Mouse (Mus musculus): ENCODE measurements at regions not wholly inside any gene's neighbourhood (a gene's known extent, or its start where the extent isn't known, plus 50 kb on each side); places are given as distances from the start of the nearest gene placed in this dataset.
A peak's percentile ranks its signal among the peaks of the same experiment; 100 is the strongest.

GRCm38 (mm10) chr11:20882756-20883155 is 51.9 kb upstream of the Lgalsl start:
- no peak overlapping the region for H3K4me3 ChIP-seq (ENCODE audit: low read depth, low read length)
- ATAC-seq (ENCODE audit: insufficient read depth), result no peak
- no peak for TF ChIP-seq CTCF (IDR thresholded peaks at IDR 0.05; ENCODE audit: low read depth)
- no peaks in the 10 kb centered on the region for H3K27me3 ChIP-seq (ENCODE audit: insufficient read depth, low read length)
- DNase-seq, result no peak
- 56% methylated on average over 1 of the region's 1 CpGs for WGBS
- no peak overlapping the region for H3K4me2 ChIP-seq
- no peaks in the 10 kb centered on the region for H3K36me3 ChIP-seq (ENCODE audit: insufficient read depth)
- no peaks in the 10 kb centered on the region for H3K4me1 ChIP-seq (ENCODE audit: insufficient read depth)
- no peak overlapping the region for H3K27ac ChIP-seq (ENCODE audit: low read depth)
- no peak overlapping the region for H3K9ac ChIP-seq
- 0 out of 2 replicates have a peak, but pooled peaks cover 2% of the 10 kb centered on the region for H3K9me3 ChIP-seq (ENCODE audit: low read depth, low read length)

DNA sequence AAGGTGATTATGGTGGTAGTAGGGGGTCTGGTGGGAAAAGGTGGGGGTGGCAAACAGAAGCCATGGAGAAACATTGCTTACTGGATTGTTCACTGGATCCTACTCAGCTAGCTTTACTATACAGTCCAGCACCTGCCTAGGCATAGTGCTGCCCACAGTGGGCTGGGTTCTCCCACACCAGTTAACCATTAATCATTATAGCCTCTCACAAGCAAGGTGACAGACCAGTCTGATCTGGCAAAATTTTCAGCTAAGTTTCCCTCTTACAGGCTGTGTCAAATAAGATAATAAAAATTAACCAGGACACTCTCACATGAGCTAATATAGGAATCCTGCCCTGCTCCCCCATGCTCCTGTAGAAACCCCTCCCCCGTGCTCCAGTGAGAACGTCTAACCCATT is 53.1 kb upstream of the Lgalsl start:
- Histone ChIP-seq H3K27ac (ENCODE audit: low read depth) (no peak overlapping the region), H3K9me3 (ENCODE audit: low read depth, low read length) (0 out of 2 replicates have a peak, but pooled peaks cover 2% of the 10 kb centered on the region), H3K4me1 (ENCODE audit: insufficient read depth) (no peaks in the 10 kb centered on the region), H3K4me3 (ENCODE audit: low read depth, low read length) (no peak overlapping the region), H3K4me2 (no peak overlapping the region), H3K27me3 (ENCODE audit: insufficient read depth, low read length) (no peaks in the 10 kb centered on the region), H3K36me3 (ENCODE audit: insufficient read depth) (no peaks in the 10 kb centered on the region), H3K9ac (no peak overlapping the region)
- 58% methylated on average over 2 of the region's 2 CpGs for WGBS
- no peak for TF ChIP-seq CTCF (IDR thresholded peaks at IDR 0.05; ENCODE audit: low read depth)
- ATAC-seq (ENCODE audit: insufficient read depth) (no peak), DNase-seq (no peak)

GRCm38 (mm10) chr11:20887044-20887443 is 56.2 kb upstream of the Lgalsl start:
- Histone ChIP-seq H3K27me3 (ENCODE audit: insufficient read depth, low read length) (no peaks in the 10 kb centered on the region), H3K4me2 (no peak overlapping the region), H3K4me3 (ENCODE audit: low read depth, low read length) (no peak overlapping the region), H3K9me3 (ENCODE audit: low read depth, low read length) (0 out of 2 replicates have a peak, but pooled peaks cover 2% of the 10 kb centered on the region), H3K4me1 (ENCODE audit: insufficient read depth) (no peaks in the 10 kb centered on the region), H3K36me3 (ENCODE audit: insufficient read depth) (no peaks in the 10 kb centered on the region), H3K27ac (ENCODE audit: low read depth) (no peak overlapping the region), H3K9ac (no peak overlapping the region)
- TF ChIP-seq CTCF (IDR thresholded peaks at IDR 0.05; ENCODE audit: low read depth), result no peak
- WGBS, result 59% methylated on average over 2 of the region's 2 CpGs
- ATAC-seq (ENCODE audit: insufficient read depth) (peak; percentile 83), DNase-seq (peak; percentile 71)

- Histone ChIP-seq H3K9ac (no peak overlapping the region), H3K4me1 (ENCODE audit: insufficient read depth) (no peaks in the 10 kb centered on the region), H3K27me3 (ENCODE audit: insufficient read depth, low read length) (no peaks in the 10 kb centered on the region), H3K4me3 (ENCODE audit: low read depth, low read length) (no peak overlapping the region), H3K36me3 (ENCODE audit: insufficient read depth) (no peaks in the 10 kb centered on the region), H3K4me2 (no peak overlapping the region), H3K9me3 (ENCODE audit: low read depth, low read length) (0 out of 2 replicates have a peak, but pooled peaks cover 2% of the 10 kb centered on the region), H3K27ac (ENCODE audit: low read depth) (no peak overlapping the region)
- 64% methylated on average over 3 of the region's 3 CpGs for WGBS
- ATAC-seq (ENCODE audit: insufficient read depth), result no peak
- DNase-seq, result no peak
- 0 out of 2 replicates have a peak, but pooled peaks have one; percentile 6 for TF ChIP-seq CTCF (IDR thresholded peaks at IDR 0.05; ENCODE audit: low read depth)
These were observed 59.6 kb upstream of the Lgalsl start for GRCm38 (mm10) chr11:20890479-20890878.

- Histone ChIP-seq H3K4me3 (ENCODE audit: low read depth, low read length) (no peak overlapping the region), H3K4me1 (ENCODE audit: insufficient read depth) (peaks cover 10% of the 10 kb centered on the region; the same call in 1 of the 2 replicates), H3K9ac (no peak overlapping the region), H3K4me2 (no peak overlapping the region), H3K9me3 (ENCODE audit: low read depth, low read length) (no peaks in the 10 kb centered on the region), H3K36me3 (ENCODE audit: insufficient read depth) (no peaks in the 10 kb centered on the region), H3K27ac (ENCODE audit: low read depth) (no peak overlapping the region), H3K27me3 (ENCODE audit: insufficient read depth, low read length) (no peaks in the 10 kb centered on the region)
- no peak for ATAC-seq (ENCODE audit: insufficient read depth)
- DNase-seq, result no peak
- WGBS, result 68% methylated on average over 10 of the region's 10 CpGs
- no peak for TF ChIP-seq CTCF (IDR thresholded peaks at IDR 0.05; ENCODE audit: low read depth)
These were observed 60.9 kb upstream of the Lgalsl start for GRCm38 (mm10) chr11:20891711-20892110.

GRCm38 (mm10) chr11:20896277-20897123 is 65.6 kb upstream of the Lgalsl start:
- Histone ChIP-seq H3K9me3 (ENCODE audit: low read depth, low read length) (no peaks in the 10 kb centered on the region), H3K4me2 (no peak overlapping the region), H3K27me3 (ENCODE audit: insufficient read depth, low read length) (no peaks in the 10 kb centered on the region), H3K36me3 (ENCODE audit: insufficient read depth) (no peaks in the 10 kb centered on the region), H3K9ac (no peak overlapping the region), H3K27ac (ENCODE audit: low read depth) (0 out of 2 replicates have a peak overlapping the region, but pooled peaks have one; percentile 36), H3K4me1 (ENCODE audit: insufficient read depth) (peaks cover 10% of the 10 kb centered on the region; the same call in 1 of the 2 replicates), H3K4me3 (ENCODE audit: low read depth, low read length) (no peak overlapping the region)
- no peak for TF ChIP-seq CTCF (IDR thresholded peaks at IDR 0.05; ENCODE audit: low read depth)
- WGBS, result 44% methylated on average over 11 of the region's 11 CpGs
- ATAC-seq (ENCODE audit: insufficient read depth) (peak; percentile 84), DNase-seq (peak; percentile 80)

DNA sequence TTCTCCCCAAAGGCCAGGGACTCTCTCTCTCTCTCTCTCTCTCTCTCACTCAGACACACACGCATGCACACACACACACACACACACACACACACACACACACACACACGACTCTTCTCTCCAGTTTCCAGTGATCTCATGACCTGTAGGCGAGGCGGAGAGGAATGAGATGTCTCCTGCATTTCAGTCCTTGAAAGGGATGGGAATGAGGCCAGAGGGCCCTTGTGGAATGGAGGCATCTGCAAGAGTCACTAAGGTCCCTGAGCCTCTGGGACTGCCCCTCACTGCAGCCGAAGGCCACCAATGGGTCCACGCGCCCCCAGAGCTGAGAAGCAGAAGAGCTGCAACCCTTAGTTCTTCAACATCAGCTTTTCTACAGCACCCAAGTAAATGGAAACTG is 66.6 kb upstream of the Lgalsl start:
- H3K36me3 ChIP-seq (ENCODE audit: insufficient read depth), result no peaks in the 10 kb centered on the region
- ATAC-seq (ENCODE audit: insufficient read depth) (0 out of 2 replicates have a peak, but pooled peaks have one; percentile 18), DNase-seq (peak; percentile 68)
- no peak overlapping the region for H3K4me3 ChIP-seq (ENCODE audit: low read depth, low read length)
- H3K9me3 ChIP-seq (ENCODE audit: low read depth, low read length), result no peaks in the 10 kb centered on the region
- no peaks in the 10 kb centered on the region for H3K27me3 ChIP-seq (ENCODE audit: insufficient read depth, low read length)
- H3K9ac ChIP-seq, result no peak overlapping the region
- peaks cover 10% of the 10 kb centered on the region; the same call in 1 of the 2 replicates for H3K4me1 ChIP-seq (ENCODE audit: insufficient read depth)
- H3K4me2 ChIP-seq, result no peak overlapping the region
- TF ChIP-seq CTCF (IDR thresholded peaks at IDR 0.05; ENCODE audit: low read depth), result no peak
- WGBS, result 64% methylated on average over 7 of the region's 7 CpGs
- H3K27ac ChIP-seq (ENCODE audit: low read depth), result no peak overlapping the region
